Mouse (Mus musculus) mouse embryonic stem cell (cell line): ENCODE data around the gene Ints14.
"Not testable (repeated sequence)": the region's sequence is repeated elsewhere in the genome, so short reads cannot be mapped to it uniquely, and the experiment has no call there.

Source experiments
- in situ Hi-C, 2 experiments: fragments of 300-500 bp; cut with MboI; formaldehyde crosslinking; loops; 1 replicate in 1 of 2; 3 replicates in 1 of 2; pipeline ENCODE4 v1.14.3; 2019 to 2020; ENCODE audit warnings: low sequenced_read_pairs in 2 of 2, low pct_unique_long_range_greater_than_20kb in 1 of 2, mixed read lengths in 1 of 2; ENCODE audit not compliant: unreplicated experiment in 1 of 2

Gene Ints14

GRCm38 (mm10) chr9:65015461-65016222, 54.9 kb downstream of the Ints14 start:
- in situ Hi-C loops, result no loop called here

DNA sequence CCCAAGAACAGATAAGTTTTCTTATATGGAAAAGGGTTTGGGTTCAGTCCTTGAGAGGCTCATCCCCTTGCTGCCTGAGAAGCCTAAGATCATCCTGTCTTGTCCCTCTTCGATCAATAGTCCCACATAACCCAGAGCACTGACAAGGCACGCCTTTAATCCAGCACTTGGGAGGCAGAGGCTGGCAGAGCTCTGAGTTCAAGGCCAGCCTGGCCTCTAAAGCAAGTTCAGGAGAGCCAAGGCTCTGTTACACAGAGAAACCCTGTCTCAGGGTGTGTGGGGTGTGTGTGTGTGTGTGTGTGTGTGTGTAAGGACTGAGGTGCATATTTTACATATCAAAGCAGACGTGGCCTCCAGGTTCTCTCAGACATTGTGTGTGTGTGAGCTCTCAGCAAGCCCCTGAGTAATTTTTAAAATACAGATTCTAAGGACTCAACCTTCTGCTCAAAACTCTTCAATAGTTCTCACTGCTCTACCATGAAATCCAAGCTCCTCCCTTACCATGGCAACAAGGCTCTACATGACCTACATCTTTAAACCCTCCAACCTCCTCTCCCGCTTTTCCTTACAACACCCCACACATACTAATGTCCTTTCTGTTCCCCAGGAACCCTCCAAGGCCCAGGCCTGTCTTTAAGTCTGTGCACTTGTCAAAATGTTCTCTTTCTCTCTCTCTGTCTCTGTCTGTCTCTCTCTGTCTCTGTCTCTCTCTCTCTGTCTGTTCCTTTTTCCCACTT, 55.7 kb downstream of the Ints14 start:
- in situ Hi-C loops, result no loop called here

GRCm38 (mm10) chr9:65016978-65017827, 56.5 kb downstream of the Ints14 start:
- in situ Hi-C loops, result no loop called here

- in situ Hi-C loops, result no loop called here
These were observed 57.2 kb downstream of the Ints14 start for GRCm38 (mm10) chr9:65017896-65018295.

GRCm38 (mm10) chr9:65018588-65019121, 58.0 kb downstream of the Ints14 start:
- in situ Hi-C loops, result no loop called here

DNA sequence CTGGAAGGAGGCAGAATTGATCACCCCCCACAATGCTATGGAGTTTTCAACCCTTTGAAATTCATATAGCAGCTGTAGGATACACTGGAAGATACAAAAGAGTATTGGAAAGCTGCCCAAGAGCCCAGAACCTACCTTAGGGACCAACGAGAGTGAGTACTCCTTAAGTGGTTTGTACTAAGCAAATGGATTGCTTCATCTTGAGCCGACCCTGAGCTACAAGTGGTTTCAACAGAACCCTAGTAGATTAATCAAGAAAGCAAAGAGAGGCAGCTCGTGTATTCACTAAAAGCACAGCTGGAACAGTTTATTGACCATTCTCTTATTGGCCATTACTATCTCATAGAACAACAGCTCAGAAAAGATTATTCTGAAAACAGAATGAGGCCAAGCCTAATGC, 58.4 kb downstream of the Ints14 start:
- in situ Hi-C loops, result no loop called here

DNA sequence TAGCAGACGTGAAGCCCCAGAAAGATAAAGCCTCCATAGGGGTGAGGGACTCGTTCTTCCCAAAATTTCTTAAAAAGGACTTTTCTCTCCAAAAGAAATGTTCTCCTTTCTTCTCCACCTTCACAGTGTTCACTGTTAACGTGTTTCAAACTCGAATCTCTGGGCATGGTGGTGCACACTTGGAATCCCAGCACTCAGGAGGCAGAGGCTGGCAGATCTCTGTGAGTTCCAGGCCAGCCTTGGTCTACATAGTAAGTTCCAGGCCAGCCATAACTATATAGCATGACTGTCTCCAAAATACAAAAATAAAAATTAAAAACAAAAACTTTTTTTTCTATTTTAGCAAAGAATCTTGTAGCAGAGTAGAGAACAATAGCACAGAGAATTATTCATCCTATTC, 59.4 kb downstream of the Ints14 start:
- in situ Hi-C loops, result no loop called here

DNA sequence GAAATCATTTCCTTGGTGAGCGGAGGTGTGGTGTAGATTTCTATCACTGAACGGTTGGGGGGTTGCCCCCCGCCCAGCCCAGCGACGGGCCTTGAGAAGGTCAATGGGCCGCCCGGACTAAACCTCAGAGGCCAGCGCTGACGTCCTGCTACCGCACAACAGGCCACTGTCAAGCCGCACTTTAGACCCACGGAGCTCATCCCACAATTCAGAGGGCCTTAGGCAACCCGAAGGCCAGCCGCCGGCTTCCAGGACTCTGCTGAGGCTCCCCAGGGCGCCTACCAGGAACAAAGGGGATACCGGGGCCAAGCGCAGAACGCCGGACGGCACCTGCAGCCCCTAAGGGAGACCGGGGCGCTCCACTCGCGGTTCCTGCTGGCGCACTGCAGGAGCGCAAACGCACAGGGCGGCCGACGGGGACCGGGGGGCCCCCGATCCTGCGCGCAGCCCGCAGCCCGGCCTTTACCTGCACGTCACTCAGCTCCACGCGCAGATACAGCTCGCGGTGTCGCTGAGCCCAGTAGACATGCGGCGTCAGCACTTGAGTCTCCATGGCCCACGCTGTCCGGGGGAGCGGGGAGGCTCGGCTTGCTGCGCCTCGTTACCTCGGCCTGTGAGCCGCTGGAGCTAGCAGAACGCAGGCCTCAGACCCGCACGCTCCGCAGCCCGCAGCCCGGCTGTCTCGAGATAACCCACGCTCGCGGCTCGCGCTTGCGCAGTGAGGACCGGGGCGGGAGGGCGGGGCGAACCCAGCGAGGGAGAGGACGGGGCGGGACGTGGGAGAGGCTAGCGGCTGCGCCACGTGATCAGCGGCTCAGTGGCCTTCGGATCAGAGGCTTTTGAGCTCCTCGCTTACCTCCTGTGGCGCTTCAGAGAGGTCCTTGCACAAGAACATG, 60.5 kb downstream of the Ints14 start, which contains the start of gene Hacd3:
Gene Hacd3, minus strand, starts transcription at position 703 of the 896 bp plus-strand sequence.
- in situ Hi-C loops, result no loop called here

DNA sequence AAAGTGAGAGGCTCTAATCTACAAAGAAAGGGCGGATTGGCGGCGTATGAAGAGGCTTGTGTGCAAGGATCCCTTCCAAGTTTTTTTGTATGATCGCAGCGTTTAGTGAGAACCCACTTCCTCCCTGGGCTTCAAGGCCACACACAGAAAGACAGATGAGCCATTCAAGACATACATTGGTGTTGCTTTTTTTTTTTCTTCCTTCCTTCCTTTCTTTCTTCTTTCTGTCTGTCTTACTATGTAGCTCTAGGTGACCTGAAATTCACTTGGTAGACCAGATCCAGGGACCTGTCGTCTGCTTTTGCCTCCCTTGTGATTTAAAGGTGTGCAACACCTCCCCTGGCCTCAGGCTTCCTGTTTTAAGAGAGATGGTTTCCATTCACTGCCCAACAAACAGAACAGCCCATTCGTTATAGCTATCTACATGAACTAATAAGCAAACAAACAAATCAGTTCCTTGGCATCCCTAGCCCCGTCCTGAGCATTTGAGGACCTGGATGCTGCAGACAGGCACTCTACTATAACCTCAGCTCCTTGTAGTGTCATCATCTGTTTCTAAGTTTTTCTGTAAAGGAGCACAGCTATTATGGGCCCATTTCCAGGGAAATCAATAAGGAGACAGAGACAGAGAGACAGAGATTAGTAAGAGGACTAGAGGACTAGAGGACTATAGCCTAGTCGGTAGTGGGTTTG, 61.3 kb downstream of the Ints14 start:
- in situ Hi-C loops, result no loop called here

GRCm38 (mm10) chr9:65022580-65023135, 62.0 kb downstream of the Ints14 start:
- in situ Hi-C loops, result no loop called here

DNA sequence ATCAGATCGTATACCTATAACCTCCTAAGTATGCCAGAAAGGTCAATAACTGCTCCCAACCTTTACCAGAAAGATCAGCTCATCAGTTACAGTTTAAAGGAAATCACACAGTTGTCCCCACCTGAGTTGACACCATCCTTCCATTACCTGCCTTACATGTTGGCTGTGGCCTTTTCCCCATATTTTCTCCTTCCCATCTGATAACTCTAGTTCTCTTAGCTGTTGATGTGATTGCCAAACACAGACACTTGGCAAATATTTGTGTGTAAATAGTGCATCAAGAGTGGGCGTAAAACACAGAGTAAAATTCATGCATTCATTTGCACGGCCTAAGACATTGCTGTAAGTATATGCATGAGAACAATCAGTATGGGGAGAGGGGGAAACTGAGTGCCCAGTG, 62.7 kb downstream of the Ints14 start:
- in situ Hi-C loops, result no loop called here

DNA sequence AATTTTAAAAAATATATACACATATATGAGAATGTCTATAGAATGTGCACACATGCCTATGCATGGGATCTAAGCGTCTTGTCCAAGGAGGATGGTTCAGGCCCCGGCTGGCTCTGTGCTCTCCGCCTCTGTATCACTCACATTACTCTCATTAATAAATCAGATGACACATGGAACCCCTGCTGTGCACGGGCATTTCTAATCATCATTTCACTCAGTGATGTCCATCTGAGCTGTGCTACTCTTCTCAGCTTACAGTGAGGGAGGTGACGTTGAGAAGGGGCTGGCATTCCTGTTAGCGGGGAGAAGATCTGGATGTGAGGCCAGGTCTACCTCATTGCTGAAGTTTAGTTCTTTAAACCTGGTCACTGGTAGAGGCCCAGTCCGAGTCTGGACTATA, 66.5 kb downstream of the Ints14 start:
- in situ Hi-C loops, result no loop called here

- in situ Hi-C loops, result no loop called here
These were observed 67.6 kb downstream of the Ints14 start for GRCm38 (mm10) chr9:65028313-65028712.

DNA sequence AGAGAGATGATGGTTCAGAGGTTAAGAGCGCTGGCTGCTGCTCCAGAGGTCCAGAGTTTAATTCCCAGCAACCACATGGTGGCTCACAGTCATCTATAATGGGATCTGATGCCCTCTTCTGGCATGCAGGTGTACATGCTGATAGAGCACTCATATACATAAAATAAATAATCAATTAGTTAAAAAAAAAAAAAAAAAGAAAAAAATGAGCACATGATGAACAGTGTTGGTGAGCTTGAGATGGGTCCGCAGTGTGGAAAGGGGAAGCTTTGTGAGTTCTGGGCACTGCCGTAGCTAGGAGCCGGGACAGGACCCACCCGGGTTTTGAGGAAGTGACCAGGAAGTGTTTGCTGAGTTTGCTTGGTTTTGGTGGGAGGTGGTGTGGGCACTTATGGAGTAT, 70.7 kb downstream of the Ints14 start:
- in situ Hi-C loops, result not testable (repeated sequence)

- in situ Hi-C loops, result no loop called here
These were observed 71.2 kb downstream of the Ints14 start for GRCm38 (mm10) chr9:65031894-65032268.

DNA sequence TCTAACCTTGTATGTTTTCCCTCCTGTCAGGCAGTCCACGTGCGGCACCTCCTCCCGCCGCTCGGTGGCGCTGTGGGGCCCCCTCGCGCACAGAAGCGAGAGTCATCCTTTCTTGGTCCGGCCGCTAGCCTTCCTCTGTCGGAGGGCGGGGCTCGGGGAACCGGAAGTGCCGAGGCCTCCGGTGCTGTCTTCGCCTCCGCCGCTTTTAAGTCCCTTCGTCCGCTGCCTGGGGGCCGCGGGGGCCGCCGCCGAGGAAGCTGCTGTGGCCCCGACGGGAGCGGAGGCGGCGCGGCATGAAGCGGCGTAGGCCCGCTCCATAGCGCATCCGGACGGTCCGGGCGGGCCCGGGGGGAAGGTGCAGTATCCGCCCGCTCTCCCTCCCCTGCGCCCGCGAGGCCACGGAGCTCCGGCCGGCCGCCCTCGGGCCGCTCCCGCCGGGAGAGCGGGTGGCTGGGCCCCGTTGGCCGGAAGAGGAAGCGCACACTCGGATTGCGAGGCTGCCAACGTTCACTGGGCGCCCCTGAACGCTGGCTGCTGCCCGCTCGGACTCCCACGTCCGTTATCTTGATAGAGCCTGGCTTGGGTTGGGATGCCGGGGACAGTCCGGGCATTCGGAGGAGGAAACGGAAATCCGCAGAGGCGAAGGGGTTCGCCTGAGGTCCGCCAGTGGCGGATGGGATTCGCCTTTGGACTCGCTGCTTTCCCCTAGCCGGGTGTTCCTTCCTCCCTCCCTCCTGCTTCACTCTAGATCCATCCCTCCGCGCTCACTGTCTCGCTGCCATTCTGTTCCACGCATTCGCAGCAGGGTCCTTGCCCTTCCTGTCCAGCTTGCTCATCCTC, 71.8 kb downstream of the Ints14 start, which contains the start of gene Dpp8:
Gene Dpp8, plus strand, starts transcription at position 146 of the 840 bp plus-strand sequence.
- in situ Hi-C loops, result no loop called here
